Mouse (Mus musculus): ENCODE data around the gene Rapgef1.

DNA sequence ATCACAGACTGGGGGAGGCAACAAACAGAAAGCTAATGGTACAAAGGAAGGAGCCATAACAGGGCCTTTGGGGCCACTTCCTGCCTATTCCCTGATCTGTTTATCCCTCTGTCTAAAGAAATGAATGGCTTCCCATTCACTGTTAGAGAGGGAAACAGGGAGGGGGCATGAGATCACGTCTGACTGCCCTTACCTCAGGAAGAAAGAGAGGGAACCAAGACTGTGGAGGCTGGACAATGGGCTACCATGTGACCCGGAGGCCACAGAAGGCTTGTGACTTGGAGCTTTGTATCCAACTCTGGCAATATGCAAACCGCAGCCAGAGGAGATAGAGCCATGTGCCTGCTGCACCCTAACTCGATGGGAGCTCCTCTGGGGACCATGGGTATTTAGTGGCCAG, 164.8 kb downstream of the Rapgef1 start:
- TF ChIP-seq CTCF (IDR thresholded peaks at IDR 0.05; ENCODE audit: borderline replicate concordance, control insufficient read depth, extremely low read depth, insufficient read depth, low read length, poor library complexity) (no peak), POLR2A (IDR thresholded peaks at IDR 0.05; ENCODE audit: control insufficient read depth, extremely low read depth, insufficient read depth, low read length, poor library complexity) (no peak)

Measured in thymus, adult 2 months (tissue).